In the genomic region with DNA sequence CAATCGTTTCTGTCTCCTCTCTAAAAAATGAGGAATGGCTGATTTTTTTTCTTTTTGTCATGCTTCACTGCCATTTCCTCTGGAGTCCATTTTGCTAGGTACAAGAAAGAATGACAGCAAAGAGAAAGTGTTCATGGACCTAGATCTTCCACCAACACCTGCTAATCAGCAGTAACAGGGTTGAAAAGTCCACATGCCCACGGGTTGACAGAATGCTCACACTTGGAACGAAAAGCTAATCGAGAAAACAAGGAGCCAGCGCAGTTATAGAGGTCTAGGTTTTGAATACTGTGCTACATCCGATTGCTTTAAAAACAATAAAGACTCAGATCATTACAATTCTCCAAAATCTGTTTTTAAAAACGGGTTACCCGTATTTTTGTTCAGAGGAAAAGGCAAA, we compare ENCODE assay signal across 12 mouse cellular contexts. TPM values are rescaled to one million over a fixed set of nuclear protein-coding genes. Genes with fewer than 3 reads are reported as not detected.
A peak's percentile ranks its signal among the peaks of the same experiment; 100 is the strongest.
DNase-seq lines count a peak whose midpoint lies in the region; ATAC-seq and TF ChIP-seq lines count a peak whose summit lies in the region.
"Had no signal": no experiment of that assay in that cellular context is flagged by ENCODE, and none has a peak within 500 bp of the region (broad histone marks: within the 10 kb centered on the region; RNA-seq: fewer than 3 reads in every experiment).

No protein-coding gene starts in this region.

- H3K4me1 ChIP-seq in embryonic facial prominence, embryonic 12.5 days, result peaks cover 8% of the 10 kb centered on the region
- H3K4me1 ChIP-seq in embryonic facial prominence, embryonic 10.5 days, result peaks cover 23% of the 10 kb centered on the region
- H3K4me1 ChIP-seq in CH12.LX (ENCODE audit: control insufficient read depth in 1 of 2, insufficient read depth in 2 of 2), result peaks cover 4 to 24% of the 10 kb centered on the region in 2 experiments
- peaks cover 22% of the 10 kb centered on the region for H3K4me1 ChIP-seq in limb, embryonic 14.5 days (ENCODE audit: control insufficient read depth, insufficient read depth, low read length)

- H3K36me3 ChIP-seq in embryonic facial prominence, embryonic 12.5 days, result no peaks in the 10 kb centered on the region
- H3K36me3 ChIP-seq in embryonic facial prominence, embryonic 10.5 days (replicated peaks), result no peaks in the 10 kb centered on the region
- no peaks in the 10 kb centered on the region for H3K36me3 ChIP-seq in CH12.LX (replicated peaks in 1 of 2; ENCODE audit: control insufficient read depth in 1 of 2, insufficient read depth in 1 of 2, low read length in 1 of 2)
- H3K36me3 ChIP-seq in limb, embryonic 14.5 days (ENCODE audit: control insufficient read depth, insufficient read depth, low read length), result no peaks in the 10 kb centered on the region
- H3K36me3 ChIP-seq: embryonic facial prominence, embryonic 15.5 days; midbrain, embryonic 12.5 days had no signal

- in situ Hi-C loops in CH12.LX (cut with MboI; ENCODE audit: low pct_ligation_motif_present, low pct_unique_long_range_greater_than_20kb, low sequenced_read_pairs), result no loop called here

- TF ChIP-seq POLR2A in CH12.LX (IDR thresholded peaks at IDR 0.05; ENCODE audit: low read depth, low read length), result no peak
- no peak for TF ChIP-seq POLR2A in limb, embryonic 14.5 days (IDR thresholded peaks at IDR 0.05; ENCODE audit: borderline replicate concordance, extremely low read depth, insufficient read depth, insufficient read length)

- H3K79me2 ChIP-seq in CH12.LX (replicated peaks; ENCODE audit: control insufficient read depth, extremely low read depth, insufficient read depth, poor library complexity, severe bottlenecking), result no peaks in the 10 kb centered on the region

- no peak for TF ChIP-seq EP300 in CH12.LX (IDR thresholded peaks at IDR 0.05; ENCODE audit: low read length)

- DNase-seq in embryonic facial prominence, embryonic 10.5 days (ENCODE audit: low spot score), result no peak
- peak; percentile 31 for DNase-seq in kidney, adult 9 months
- DNase-seq in kidney, postnatal 25 days, result no peak
- no peak for DNase-seq in CH12.LX (ENCODE audit: extremely low read depth)
- no peak for DNase-seq in limb, embryonic 14.5 days (ENCODE audit: low spot score)
- no peak for DNase-seq in layer of hippocampus, adult 8-10 months (ENCODE audit: low spot score in 2 of 2)
- DNase-seq in thymus, postnatal 36 days, result no peak
- DNase-seq: adrenal gland, postnatal 25 days; gastrocnemius, postnatal 10 days had no signal

- no peaks in the 10 kb centered on the region for H3K9me3 ChIP-seq in embryonic facial prominence, embryonic 12.5 days
- H3K9me3 ChIP-seq in embryonic facial prominence, embryonic 10.5 days, result no peaks in the 10 kb centered on the region
- no peaks in the 10 kb centered on the region for H3K9me3 ChIP-seq in CH12.LX (replicated peaks; ENCODE audit: low read length)
- no peaks in the 10 kb centered on the region for H3K9me3 ChIP-seq in limb, embryonic 14.5 days (ENCODE audit: control insufficient read depth, low read length)
- H3K9me3 ChIP-seq: embryonic facial prominence, embryonic 15.5 days; midbrain, embryonic 12.5 days had no signal

- no peak overlapping the region for H3K4me2 ChIP-seq in embryonic facial prominence, embryonic 12.5 days (replicated peaks)
- no peak overlapping the region for H3K4me2 ChIP-seq in CH12.LX (ENCODE audit: insufficient read depth, low read depth, poor library complexity, severe bottlenecking)
- H3K4me2 ChIP-seq in limb, embryonic 14.5 days (replicated peaks; ENCODE audit: low read depth, low read length, severe bottlenecking), result no peak overlapping the region; the same call in 1 of the 2 replicates

- no peak for TF ChIP-seq CTCF in CH12.LX (conservative IDR thresholded peaks at IDR 0.05 in 1 of 2, IDR thresholded peaks at IDR 0.05 in 1 of 2; ENCODE audit: low read depth in 2 of 2, low read length in 2 of 2)

- H3K27ac ChIP-seq in embryonic facial prominence, embryonic 12.5 days, result 0 out of 2 replicates have a peak overlapping the region, but pooled peaks have one; percentile 96
- no peak overlapping the region for H3K27ac ChIP-seq in embryonic facial prominence, embryonic 10.5 days (replicated peaks)
- no peak overlapping the region for H3K27ac ChIP-seq in CH12.LX (ENCODE audit: insufficient read depth, low read depth)
- H3K27ac ChIP-seq in limb, embryonic 14.5 days (replicated peaks; ENCODE audit: low read depth, low read length), result peak overlapping the region; percentile 99; the same call in 1 of the 2 replicates

- H3K27me3 ChIP-seq in embryonic facial prominence, embryonic 12.5 days, result no peaks in the 10 kb centered on the region
- H3K27me3 ChIP-seq in embryonic facial prominence, embryonic 10.5 days (replicated peaks; ENCODE audit: low read depth, poor library complexity, severe bottlenecking), result no peaks in the 10 kb centered on the region
- peaks cover 2% of the 10 kb centered on the region for H3K27me3 ChIP-seq in CH12.LX (replicated peaks)
- no peaks in the 10 kb centered on the region for H3K27me3 ChIP-seq in limb, embryonic 14.5 days (ENCODE audit: control insufficient read depth, insufficient read depth, low read length)
- H3K27me3 ChIP-seq: embryonic facial prominence, embryonic 15.5 days; midbrain, embryonic 12.5 days had no signal

- TF ChIP-seq RAD21 in CH12.LX (IDR thresholded peaks at IDR 0.05; ENCODE audit: low read depth, low read length), result no peak

- 85% methylated on average over 8 of the region's 8 CpGs for WGBS in embryonic facial prominence, embryonic 12.5 days
- 89% methylated on average over 8 of the region's 8 CpGs for WGBS in embryonic facial prominence, embryonic 10.5 days
- WGBS in limb, embryonic 14.5 days, result 82% methylated on average over 8 of the region's 8 CpGs

- dilution Hi-C loops in CH12.LX (cut with MboI; ENCODE audit: extremely low pct_ligation_motif_present, extremely low pct_unique_long_range_greater_than_20kb, low sequenced_read_pairs), result no loop called here

- no peak overlapping the region for H3K4me3 ChIP-seq in embryonic facial prominence, embryonic 12.5 days
- no peak overlapping the region for H3K4me3 ChIP-seq in embryonic facial prominence, embryonic 10.5 days
- H3K4me3 ChIP-seq in CH12.LX (replicated peaks in 1 of 3; ENCODE audit: low read depth in 2 of 3, low read length in 2 of 3, poor library complexity in 1 of 3), result no peak overlapping the region
- no peak overlapping the region for H3K4me3 ChIP-seq in limb, embryonic 14.5 days (replicated peaks; ENCODE audit: low read length)

- ATAC-seq in embryonic facial prominence, embryonic 12.5 days (ENCODE audit: insufficient number of reproducible peaks, insufficient read depth, low FRiP score, low TSS enrichment), result no peak
- no peak for ATAC-seq in limb, embryonic 14.5 days (ENCODE audit: low FRiP score, low read depth)

- no peak overlapping the region for H3K9ac ChIP-seq in embryonic facial prominence, embryonic 12.5 days
- H3K9ac ChIP-seq in CH12.LX (ENCODE audit: insufficient read depth, low read depth), result no peak overlapping the region
- no peak overlapping the region for H3K9ac ChIP-seq in limb, embryonic 14.5 days (ENCODE audit: low read depth, low read length, severe bottlenecking)
- H3K9ac ChIP-seq: embryonic facial prominence, embryonic 15.5 days had no signal

TF ChIP-seq in CH12.LX, 34 proteins besides CTCF, POLR2A, EP300 and RAD21:
- TF ChIP-seq TBP (conservative IDR thresholded peaks at IDR 0.05; ENCODE audit: low read depth, low read length), result no peak
- TF ChIP-seq MAX (IDR thresholded peaks at IDR 0.05; ENCODE audit: low read length), result no peak
- TF ChIP-seq CHD2 (IDR thresholded peaks at IDR 0.05; ENCODE audit: low read length), result no peak
- TF ChIP-seq ZNF384 (IDR thresholded peaks at IDR 0.05; ENCODE audit: low read depth, low read length), result peak; percentile 27; the same call in 1 of the 2 replicates
- TF ChIP-seq E2F4 (IDR thresholded peaks at IDR 0.05; ENCODE audit: insufficient replicate concordance, low read depth, low read length), result no peak
- TF ChIP-seq HCFC1 (IDR thresholded peaks at IDR 0.05; ENCODE audit: low read depth, low read length), result 0 out of 2 replicates have a peak, but pooled peaks have one; percentile 12
- TF ChIP-seq JUND (conservative IDR thresholded peaks at IDR 0.05; ENCODE audit: low read depth, low read length), result no peak
- TF ChIP-seq MAFK (IDR thresholded peaks at IDR 0.05; ENCODE audit: insufficient replicate concordance, low read length), result no peak
- no peak for TF ChIP-seq ZKSCAN1 (IDR thresholded peaks at IDR 0.05; ENCODE audit: borderline replicate concordance, low read depth, low read length)
- TF ChIP-seq RCOR1 (conservative IDR thresholded peaks at IDR 0.05; ENCODE audit: low read depth, low read length), result no peak
- TF ChIP-seq UBTF (IDR thresholded peaks at IDR 0.05; ENCODE audit: low read depth, low read length), result no peak
- TF ChIP-seq NRF1 (IDR thresholded peaks at IDR 0.05; ENCODE audit: low read depth, low read length), result no peak

RNA-seq across cellular contexts. Expression of gene Slc38a2, which starts 8.9 kb away (rescaled TPM):
- polyA plus RNA-seq in embryonic facial prominence, embryonic 12.5 days (2016; fragmentation: Nextera tagmentation; extraction: Ambion mirVana), result 175 and 179 TPM in 2 replicates
- polyA plus RNA-seq in embryonic facial prominence, embryonic 10.5 days (2016; fragmentation: Nextera tagmentation; extraction: Ambion mirVana), result 179 TPM in 2 replicates
- total RNA-seq in CH12.LX (2012; rRNA removed), result 35.5 and 41.4 TPM in 2 replicates
- total RNA-seq in CH12.LX (2014; rRNA removed), result 53.6 and 59.3 TPM in 2 replicates
- 57.5 and 70.5 TPM in 2 replicates for polyA plus RNA-seq in CH12.LX (2012; ENCODE audit: insufficient read length, low read depth)
- 116 and 137 TPM in 2 replicates for polyA plus RNA-seq in limb, embryonic 14.5 days (2012; rRNA removed)
- polyA plus RNA-seq in limb, embryonic 14.5 days (2014; fragmentation: Nextera tagmentation; extraction: Ambion mirVana), result 137 and 152 TPM in 2 replicates
- 100 to 1,000 TPM in 1 of 4 experiments, 10 to 100 TPM in 3; 71.8 to 103 (median 85.4) TPM for total RNA-seq in layer of hippocampus, adult 8-10 months (2022)

Comparison
In these comparisons a context has a peak if more than half of its experiments do, and no peak if none do; other contexts are left out.
1. H3K27ac ChIP-seq: peak in embryonic facial prominence, embryonic 12.5 days (single experiment) and limb, embryonic 14.5 days (single experiment); none in embryonic facial prominence, embryonic 10.5 days (single experiment) and CH12.LX (single experiment).